Mouse (Mus musculus) stomach, postnatal 0 days (tissue): ENCODE measurements around the gene Gm20721.

Experiments used
- CTCF ChIP-seq: IDR thresholded peaks from 2 replicates; pipeline ENCODE4 v1.5.1; 2016; ENCODE audit warnings: antibody characterized with exemption, low read depth, mild to moderate bottlenecking, moderate library complexity
- EP300 ChIP-seq: optimal IDR thresholded peaks from 2 replicates; pipeline ENCODE3; 2016; ENCODE audit warnings: antibody characterized with exemption

GRCm38 (mm10) chr2:174294457-174294856, 52.1 kb downstream of the Gm20721 start:
- no peak for TF ChIP-seq CTCF
- TF ChIP-seq EP300: no peak
